Mouse (Mus musculus) B cell, adult 67 days (primary cell): ENCODE results near the gene Gm4707. TPM values are rescaled to one million over a fixed set of nuclear protein-coding genes. Genes with fewer than 3 reads are reported as not detected.

ENCODE experiments used
- total RNA-seq, 2 experiments: library from RNA; stranded (reverse); gene quantifications; 4 replicates each; pipeline ENCODE4 v1.2.4; 2023

Gene Gm4707
- total RNA-seq, result 10 to 100 TPM; 28.4 to 34.2 TPM

DNA sequence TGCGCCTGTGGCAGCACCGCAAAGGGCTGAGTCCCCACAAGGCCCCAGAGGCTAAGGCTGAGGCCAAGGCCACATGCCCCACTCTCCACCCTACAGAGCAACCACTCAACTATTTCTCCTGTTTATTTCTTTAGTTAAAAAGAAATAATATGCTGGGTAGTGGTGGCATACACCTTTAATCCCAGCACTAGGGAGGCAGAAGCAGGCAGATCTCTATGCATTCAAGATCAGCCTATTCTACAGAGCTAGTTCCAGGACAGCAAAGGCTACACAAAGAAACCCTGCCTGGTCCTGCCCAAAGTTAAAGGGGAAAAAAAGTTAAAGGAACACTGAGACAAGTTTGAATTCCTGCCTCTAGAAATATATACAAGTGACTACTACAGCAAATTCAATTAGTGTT, at the start of gene Gm4707:
Gene Gm4707, minus strand, starts transcription at position 101 of the 400 bp plus-strand sequence.

DNA sequence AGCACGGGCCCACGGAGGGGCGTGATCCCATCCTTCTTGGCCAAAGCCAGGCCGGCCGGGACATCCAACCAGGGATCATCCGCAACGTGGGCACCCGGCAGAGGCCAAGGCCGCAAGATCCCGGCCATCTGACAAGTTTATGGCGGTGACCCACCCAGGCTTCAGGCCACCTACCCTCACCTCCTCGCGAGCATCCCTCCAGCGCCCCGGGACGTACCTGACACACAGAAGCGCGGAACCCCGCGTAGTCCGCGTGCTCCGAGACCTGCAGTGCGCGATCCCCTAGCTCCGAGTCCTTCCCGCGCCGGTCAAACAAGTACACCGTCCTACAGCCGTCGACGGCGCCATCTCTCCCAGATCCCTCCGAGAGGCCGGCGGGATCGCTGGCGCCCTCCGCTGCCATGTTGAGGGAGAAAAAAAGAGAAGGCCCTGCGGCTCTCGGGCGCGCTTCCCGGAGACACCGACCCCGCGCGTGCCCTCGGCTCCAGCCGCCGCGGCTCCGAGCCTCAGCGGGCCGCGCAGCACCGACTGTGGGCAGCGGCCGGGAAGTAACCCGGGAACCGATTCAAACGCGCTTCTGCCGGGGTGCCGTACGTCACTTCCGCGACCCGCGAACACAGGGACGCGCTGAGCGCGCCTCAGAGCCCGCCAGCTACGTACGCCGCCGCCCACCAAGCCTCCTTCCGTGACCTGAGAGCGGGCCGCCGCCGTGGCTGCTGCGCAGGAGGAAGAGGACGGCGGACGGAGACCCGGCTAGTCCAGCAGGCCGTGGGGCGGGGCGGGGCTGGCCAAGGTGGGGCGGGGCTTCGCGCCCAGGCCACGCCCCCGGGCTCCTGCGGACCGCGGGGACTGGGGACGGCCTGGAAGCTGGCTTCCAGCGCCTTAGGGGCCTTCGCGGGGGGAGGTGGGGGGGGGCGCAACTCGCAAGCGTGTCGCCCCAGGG, 15.3 kb upstream of the Gm4707 start, which contains the start of gene Smchd1:
Gene Smchd1, minus strand, starts transcription at position 582 of the 943 bp plus-strand sequence.

Other genes starting within 250 kb of the Gm4707 start
- gene Emilin2, start 147.9 kb downstream of the Gm4707 start, total RNA-seq, result 1 to 10 TPM; 4.7 to 5.0 TPM
- gene Smchd1, start 15.4 kb upstream of the Gm4707 start, total RNA-seq, result 100 to 1,000 TPM; 235 to 239 TPM
- gene Ndc80, start 66.9 kb upstream of the Gm4707 start, total RNA-seq, result 10 to 100 TPM; 12.8 to 14.5 TPM
- gene Spdya, start 92.1 kb upstream of the Gm4707 start, total RNA-seq, result not detected
- gene Wdr43, start 156.0 kb upstream of the Gm4707 start, total RNA-seq, result 100 to 1,000 TPM; 125 to 142 TPM
- gene Togaram2, start 213.3 kb upstream of the Gm4707 start, total RNA-seq, result not detected